Mouse (Mus musculus) kidney, postnatal 36 days (tissue): Measurements from ENCODE around the gene Gm29666.
"Not testable (repeated sequence)": the region's sequence is repeated elsewhere in the genome, so short reads cannot be mapped to it uniquely, and the experiment has no call there.

Source experiments
- DNase-seq, 2 experiments: peaks; one replicate each; pipeline ENCODE4 v3.0.0; 2021 to 2022; ENCODE audit warnings: mixed read lengths in 2 of 2

The Gm29666 gene

GRCm38 (mm10) chr15:84903843-84904385, 15.9 kb downstream of the Gm29666 start:
- DNase-seq = no peak

GRCm38 (mm10) chr15:84898077-84898476, 21.8 kb downstream of the Gm29666 start:
- DNase-seq = no peak

GRCm38 (mm10) chr15:84896664-84897063, 23.2 kb downstream of the Gm29666 start:
- DNase-seq = no peak

GRCm38 (mm10) chr15:84896216-84896615, 23.6 kb downstream of the Gm29666 start:
- DNase-seq = not testable (repeated sequence)

GRCm38 (mm10) chr15:84891658-84892057, 28.2 kb downstream of the Gm29666 start:
- DNase-seq = peak; percentile 61 to 82

GRCm38 (mm10) chr15:84891246-84891645, 28.6 kb downstream of the Gm29666 start:
- no peak for DNase-seq

- no peak for DNase-seq
Observed at GRCm38 (mm10) chr15:84888066-84888465, 31.8 kb downstream of the Gm29666 start.

- DNase-seq = no peak
Observed at GRCm38 (mm10) chr15:84877029-84877815, 42.6 kb downstream of the Gm29666 start.

GRCm38 (mm10) chr15:84873867-84874266, 46.0 kb downstream of the Gm29666 start:
- DNase-seq = no peak

GRCm38 (mm10) chr15:84873079-84873478, 46.8 kb downstream of the Gm29666 start:
- DNase-seq = no peak

- no peak for DNase-seq
Observed at GRCm38 (mm10) chr15:84871802-84872201, 48.0 kb downstream of the Gm29666 start.

- DNase-seq = no peak
Observed at GRCm38 (mm10) chr15:84861911-84862310, 57.9 kb downstream of the Gm29666 start.
